Comparison of ENCODE assay signal across 26 mouse cellular contexts in the genomic region with DNA sequence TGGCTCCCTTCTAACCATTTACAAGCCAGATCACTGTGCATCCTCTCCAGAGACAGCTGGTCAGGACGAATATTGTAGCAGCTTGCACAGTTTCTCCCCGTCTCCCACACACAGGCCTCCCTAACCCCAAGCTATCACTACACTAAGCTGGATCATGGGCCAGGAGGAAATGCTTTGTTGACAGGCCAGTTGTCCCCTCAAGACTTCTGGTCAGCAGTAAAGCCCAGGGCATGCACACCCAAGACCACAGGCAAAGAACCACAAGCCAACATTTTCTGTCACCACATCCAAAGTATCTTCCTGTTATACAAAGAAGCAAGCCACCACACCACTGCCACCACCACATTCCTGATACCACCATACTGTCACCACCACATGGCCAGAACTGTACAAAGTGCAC.
"Had no signal": no experiment of that assay in that cellular context is flagged by ENCODE, and none has a peak within 500 bp of the region (broad histone marks: within the 10 kb centered on the region; RNA-seq: fewer than 3 reads in every experiment).

No protein-coding gene starts in this region.

- H3K4me3 ChIP-seq: heart, adult 2 months; heart, embryonic 13.5 days; heart, embryonic 15.5 days; hindbrain, embryonic 13.5 days; hindbrain, embryonic 15.5 days; kidney, embryonic 15.5 days; limb, embryonic 12.5 days; liver, embryonic 13.5 days had no signal

- H3K36me3 ChIP-seq: heart, embryonic 13.5 days; heart, embryonic 15.5 days; hindbrain, embryonic 13.5 days; hindbrain, embryonic 15.5 days; kidney, embryonic 15.5 days; limb, embryonic 12.5 days; liver, embryonic 13.5 days had no signal

- H3K9ac ChIP-seq: heart, embryonic 13.5 days; heart, embryonic 15.5 days; hindbrain, embryonic 13.5 days; hindbrain, embryonic 15.5 days; kidney, embryonic 15.5 days; limb, embryonic 12.5 days; liver, embryonic 13.5 days had no signal

- ATAC-seq: hindbrain, postnatal 0 days; intestine, embryonic 16.5 days had no signal

- DNase-seq: gastrocnemius, postnatal 14 days; gastrocnemius, postnatal 36 days; heart, adult 11 months; heart, adult 2 months; heart, postnatal 14 days; heart, postnatal 36 days; kidney, adult 11 months; kidney, adult 2 months; kidney, adult 9 months; kidney, postnatal 14 days; kidney, postnatal 36 days; layer of hippocampus, adult 9-11 months; layer of hippocampus, postnatal 36 days; left cerebral cortex, postnatal 4 days; liver; liver, embryonic 13.5 days had no signal

- H3K27ac ChIP-seq: heart, adult 2 months; heart, embryonic 13.5 days; heart, embryonic 15.5 days; hindbrain, embryonic 13.5 days; hindbrain, embryonic 15.5 days; hindbrain, postnatal 0 days; kidney, embryonic 15.5 days; limb, embryonic 12.5 days; liver, embryonic 13.5 days had no signal

- H3K4me2 ChIP-seq: heart, embryonic 11.5 days; heart, embryonic 13.5 days; heart, embryonic 15.5 days; hindbrain, embryonic 13.5 days; hindbrain, embryonic 15.5 days; kidney, embryonic 15.5 days; limb, embryonic 12.5 days; liver, embryonic 11.5 days; liver, embryonic 13.5 days had no signal

- H3K27me3 ChIP-seq: hindbrain, embryonic 15.5 days; liver, embryonic 13.5 days had no signal

- H3K9me3 ChIP-seq: heart, embryonic 13.5 days; heart, embryonic 15.5 days; hindbrain, embryonic 13.5 days; hindbrain, embryonic 15.5 days; kidney, embryonic 15.5 days; limb, embryonic 12.5 days; liver, embryonic 13.5 days had no signal

- H3K4me1 ChIP-seq: hindbrain, embryonic 13.5 days; hindbrain, embryonic 15.5 days; liver, embryonic 13.5 days had no signal
